Mouse (Mus musculus) kidney, adult 9 months (tissue): ENCODE measurements around the gene Olfr922.

Experiments
- DNase-seq: peaks from one replicate; pipeline ENCODE4 v3.0.0; 2022

The Olfr922 gene

DNA sequence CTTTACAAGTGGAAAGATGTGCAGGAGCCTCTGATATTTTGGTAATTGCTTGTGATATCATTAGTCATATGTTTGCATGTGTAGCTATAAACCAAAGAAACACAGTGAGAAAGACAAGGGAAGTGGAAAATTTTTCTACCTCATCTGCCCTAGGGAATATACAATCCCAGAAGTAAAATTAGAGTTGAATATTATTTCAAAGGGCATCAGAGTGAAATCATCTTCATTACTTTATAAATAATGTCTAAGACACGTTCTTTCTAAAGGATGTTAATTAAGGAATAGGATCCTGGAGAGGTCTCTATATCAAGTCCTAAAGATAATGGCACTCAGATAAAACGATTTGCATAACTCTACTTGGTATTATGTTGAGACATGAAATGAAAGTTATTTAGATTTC is at the start of gene Olfr922:
Gene Olfr922, plus strand, starts transcription at position 301 of the 400 bp plus-strand sequence.
- no peak for DNase-seq

DNA sequence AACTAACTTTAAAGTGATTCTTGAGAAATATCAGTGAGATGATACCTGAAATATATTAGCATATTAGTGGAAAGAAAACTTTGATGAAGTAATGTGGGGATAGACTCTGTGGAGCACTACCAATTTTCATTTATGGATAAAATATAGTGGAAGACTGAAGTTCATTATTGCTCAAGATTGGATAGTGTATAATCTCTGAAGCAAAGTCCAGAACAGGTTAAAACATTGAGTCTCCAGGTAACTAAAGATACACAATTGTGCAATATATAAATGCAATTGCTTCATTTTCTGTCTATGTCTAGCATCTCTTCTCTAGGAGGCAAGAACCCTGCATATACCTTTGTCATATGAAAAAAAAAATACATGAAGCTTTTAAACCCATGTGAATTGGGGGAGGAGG is 41.6 kb upstream of the Olfr922 start, which contains the start of gene Olfr921:
Gene Olfr921, plus strand, starts transcription at position 301 of the 400 bp plus-strand sequence.
- no peak for DNase-seq

DNA sequence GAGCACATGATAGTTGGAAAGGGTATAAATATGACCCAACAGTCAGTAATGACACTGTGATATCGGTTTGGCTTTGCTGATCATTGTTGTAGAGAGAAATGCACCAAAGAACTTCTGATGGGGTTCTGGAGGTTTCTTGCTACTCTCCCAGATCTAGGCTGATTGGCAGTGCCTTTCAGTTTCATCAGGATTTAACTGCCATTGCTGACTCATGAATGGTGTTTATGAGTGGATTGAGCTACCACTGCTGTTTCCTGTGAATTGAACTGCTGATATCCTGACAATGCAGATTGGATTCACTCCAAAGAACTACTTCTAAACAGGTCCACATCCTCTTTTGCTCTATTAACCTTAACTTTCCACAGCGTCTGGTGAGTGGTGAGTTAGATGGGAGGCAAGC is 21.7 kb upstream of the Olfr922 start:
- DNase-seq: no peak

DNA sequence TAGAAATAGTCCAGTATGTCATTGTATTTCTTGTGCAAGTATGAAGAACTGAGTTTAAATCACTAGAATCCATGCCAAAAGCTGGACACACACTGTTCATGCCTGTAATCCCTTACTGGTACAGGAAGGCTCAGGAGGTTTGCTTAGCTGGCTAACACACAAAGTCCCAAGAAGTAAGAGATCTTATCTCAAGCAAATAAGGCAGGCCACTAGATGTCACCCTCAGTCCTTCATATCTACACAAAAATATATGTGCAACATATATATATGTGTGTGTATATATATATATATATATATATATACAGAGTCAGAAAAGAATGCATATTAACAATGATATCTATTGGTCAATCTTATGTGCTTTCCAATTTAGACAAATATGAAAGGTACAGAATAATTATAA is 8.7 kb upstream of the Olfr922 start:
- DNase-seq: no peak

DNA sequence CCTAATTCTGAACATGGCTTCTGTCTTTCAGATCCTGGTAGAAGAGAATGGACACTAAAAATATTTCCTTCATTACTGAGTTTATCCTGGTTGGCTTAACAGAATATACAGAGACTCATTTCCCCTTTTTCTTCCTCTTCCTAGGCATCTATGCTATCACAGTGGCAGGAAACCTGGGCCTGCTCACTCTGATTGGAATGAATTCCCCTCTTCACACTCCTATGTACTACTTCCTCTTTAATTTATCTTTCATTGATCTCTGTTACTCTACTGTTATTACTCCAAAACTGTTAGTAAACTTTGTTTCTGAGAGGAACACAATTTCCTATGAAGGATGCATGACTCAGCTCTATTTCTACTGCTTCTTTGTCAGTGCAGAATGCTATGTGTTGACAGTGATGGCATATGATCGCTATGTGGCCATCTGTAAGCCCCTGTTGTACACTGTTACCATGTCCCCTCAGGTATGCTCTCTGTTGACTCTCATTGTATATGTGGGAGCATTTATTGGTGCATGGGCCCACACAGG is 1.1 kb downstream of the Olfr922 start:
- DNase-seq: no peak

DNA sequence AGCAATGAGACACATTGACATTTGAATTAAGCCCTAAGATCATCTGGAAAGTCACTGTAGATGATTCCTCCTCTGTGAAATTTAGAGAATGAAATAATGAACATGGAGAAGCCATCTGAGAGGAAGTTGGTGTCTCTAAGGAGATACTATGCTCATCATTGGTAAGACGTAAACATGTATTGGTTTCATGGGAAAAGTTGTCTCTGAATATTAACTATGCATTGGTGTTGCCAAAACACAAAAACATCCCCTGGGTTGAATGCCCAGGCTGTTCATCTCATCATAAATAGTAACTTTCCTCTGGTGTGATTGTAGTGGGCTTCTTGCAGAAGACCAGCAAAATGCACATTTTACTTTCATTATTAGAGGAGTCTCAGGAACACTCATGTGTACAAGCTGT is 11.8 kb downstream of the Olfr922 start, which contains the start of gene Olfr923:
Gene Olfr923, plus strand, starts transcription at position 301 of the 400 bp plus-strand sequence.
- no peak for DNase-seq

DNA sequence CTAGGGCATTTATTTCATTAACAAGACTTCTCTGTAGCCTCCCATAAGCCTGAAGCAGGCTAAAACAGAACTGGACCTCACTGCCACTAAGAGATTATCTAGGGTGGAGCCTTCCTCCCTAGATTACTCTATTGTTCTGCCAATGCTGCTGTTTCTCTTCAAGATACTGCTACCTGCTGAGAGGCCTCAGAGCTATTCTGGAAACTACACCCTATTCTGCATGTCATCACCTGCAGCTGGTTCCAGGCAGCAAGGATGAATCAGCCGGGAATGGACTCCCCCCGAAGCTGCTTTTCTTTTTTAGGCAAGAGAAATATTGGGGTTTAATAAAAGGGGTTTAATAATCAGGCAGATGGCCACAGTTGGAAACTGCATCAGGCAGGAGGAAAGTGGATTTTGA is 18.6 kb downstream of the Olfr922 start:
- no peak for DNase-seq

DNA sequence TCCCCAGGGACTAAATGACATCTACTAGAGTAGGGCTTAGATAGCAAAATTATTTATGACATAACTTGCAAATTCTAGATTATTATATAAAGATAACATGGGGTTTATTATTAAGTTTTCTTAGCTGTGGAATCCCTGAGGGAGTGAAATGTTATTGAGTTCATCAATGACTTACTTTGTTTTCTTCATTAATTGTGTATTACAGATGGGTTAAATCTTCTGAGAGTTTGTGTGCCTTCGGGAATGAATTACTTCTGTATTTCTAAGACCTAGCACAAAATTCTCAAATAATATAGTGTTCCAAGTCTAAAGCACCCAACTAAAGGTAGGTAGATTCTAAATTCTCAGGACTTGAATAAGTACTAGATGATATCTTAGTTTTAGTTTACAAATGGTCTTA is 29.7 kb downstream of the Olfr922 start, which contains the start of gene Olfr924:
Gene Olfr924, plus strand, starts transcription at position 301 of the 400 bp plus-strand sequence.
- DNase-seq: no peak

DNA sequence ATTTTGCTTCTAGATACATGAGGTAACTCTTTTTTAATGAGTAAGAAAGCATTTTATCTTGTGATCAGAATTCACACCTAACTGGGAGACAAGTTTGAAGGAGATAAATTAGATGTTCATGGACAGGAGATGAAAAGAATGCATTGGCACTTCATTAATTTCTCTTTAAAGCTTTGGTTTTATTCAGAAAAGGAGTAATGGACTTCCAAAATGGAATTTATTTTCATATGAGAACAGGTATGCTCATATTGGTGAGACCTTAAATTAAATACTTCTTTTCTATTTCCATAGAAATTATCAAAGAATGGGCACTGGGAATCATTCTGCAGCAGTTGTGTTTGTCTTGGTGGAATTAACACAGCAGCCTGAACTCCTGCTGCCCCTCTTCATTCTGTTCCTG is 40.3 kb downstream of the Olfr922 start, which contains the start of gene Olfr26:
Gene Olfr26, plus strand, starts transcription at position 301 of the 400 bp plus-strand sequence.
- DNase-seq: no peak
